Mouse (Mus musculus): ENCODE results near the gene Cmbl. TPM values are rescaled to one million over a fixed set of nuclear protein-coding genes. Genes with fewer than 3 reads are reported as not detected.
"Not testable (repeated sequence)": the region's sequence is repeated elsewhere in the genome, so short reads cannot be mapped to it uniquely, and the experiment has no call there.

The Cmbl gene
- polyA plus RNA-seq, 1 experiment from 2014 or later: 12.4 TPM

DNA sequence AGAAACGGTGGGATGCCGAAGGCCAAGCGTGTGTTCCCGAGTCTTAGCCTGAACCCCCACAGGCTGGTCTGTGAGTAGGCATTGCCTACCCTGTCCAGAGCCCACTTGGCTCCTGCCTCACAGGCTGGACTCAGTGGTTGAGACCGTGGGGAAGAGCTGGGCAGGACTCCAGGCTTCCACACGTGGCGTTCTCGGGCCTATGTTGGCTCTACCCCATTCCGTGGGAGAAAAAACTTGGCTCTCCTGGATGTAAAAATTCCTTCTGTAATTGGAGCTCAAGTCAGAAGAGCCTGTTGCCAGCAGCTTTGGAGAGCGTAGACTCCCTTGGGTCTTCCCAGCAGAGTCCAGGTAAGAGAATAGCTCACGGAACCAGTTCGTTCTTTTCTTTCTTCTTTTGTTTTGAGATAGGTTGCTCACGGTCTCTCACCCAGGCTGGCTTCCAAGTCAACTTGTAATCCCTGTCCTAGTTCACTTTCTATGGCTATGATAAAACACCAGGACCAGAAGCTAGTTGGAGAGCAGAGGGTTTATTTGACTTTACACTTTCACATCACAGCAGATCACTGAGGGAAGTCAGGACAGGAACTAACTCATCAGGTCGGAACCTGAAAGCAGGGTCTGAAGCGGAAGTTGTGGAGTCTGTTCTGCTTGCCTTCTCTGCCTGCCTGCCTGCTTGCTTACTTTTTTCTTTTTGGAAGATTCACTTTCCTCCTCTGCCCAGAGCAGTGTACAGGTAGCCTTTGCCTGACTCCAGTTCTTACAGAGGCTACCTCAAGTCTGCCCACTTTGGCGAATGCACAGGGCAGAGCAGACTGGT, 6.9 kb downstream of the Cmbl start:
- no peaks in the 10 kb centered on the region for H3K9me3 ChIP-seq (ENCODE audit: control insufficient read depth, low read length)
- no peak overlapping the region for H3K4me3 ChIP-seq (ENCODE audit: control insufficient read depth in 1 of 2, insufficient read depth in 1 of 2, low read depth in 1 of 2, low read length in 2 of 2)
- no peaks in the 10 kb centered on the region for H3K36me3 ChIP-seq (ENCODE audit: control insufficient read depth, insufficient read depth, low read length)
- WGBS: 78% methylated on average over 16 of the region's 16 CpGs
- H3K9ac ChIP-seq (ENCODE audit: low read length): no peak overlapping the region
- ATAC-seq (ENCODE audit: insufficient number of reproducible peaks, insufficient read depth, low FRiP score, low read depth): no peak
- H3K27me3 ChIP-seq (ENCODE audit: control insufficient read depth, insufficient read depth, low read length): no peaks in the 10 kb centered on the region
- H3K4me2 ChIP-seq (ENCODE audit: low read length): no peak overlapping the region
- peaks cover 14 to 17% of the 10 kb centered on the region in 2 experiments for H3K4me1 ChIP-seq (ENCODE audit: control insufficient read depth in 2 of 2, insufficient read depth in 2 of 2, low read length in 2 of 2)
- H3K27ac ChIP-seq (replicated peaks in 1 of 2; ENCODE audit: control insufficient read depth in 1 of 2, insufficient read depth in 1 of 2, low read depth in 2 of 2, low read length in 2 of 2): no peak overlapping the region

DNA sequence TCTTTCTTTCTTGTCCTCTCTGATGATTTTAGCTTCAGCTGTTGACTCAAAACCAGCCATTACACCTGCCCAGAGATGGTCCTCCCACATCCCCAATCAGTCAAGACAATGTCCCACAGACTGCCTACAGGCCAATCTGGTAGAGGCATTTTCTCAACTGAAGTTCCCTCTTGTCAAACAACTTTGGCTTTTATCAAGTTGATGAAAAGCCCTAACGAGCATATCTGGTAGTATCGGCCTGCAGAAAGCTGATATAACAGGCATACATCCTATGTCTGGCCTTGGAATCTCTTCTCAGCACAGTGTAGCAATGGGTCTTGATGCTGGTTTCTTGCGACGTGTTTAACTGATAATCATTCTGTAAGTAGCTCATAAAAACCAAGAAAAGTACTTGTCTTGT, 8.1 kb downstream of the Cmbl start:
- no peak overlapping the region for H3K9ac ChIP-seq (ENCODE audit: low read length)
- H3K36me3 ChIP-seq (ENCODE audit: control insufficient read depth, insufficient read depth, low read length): no peaks in the 10 kb centered on the region
- H3K4me3 ChIP-seq (ENCODE audit: control insufficient read depth in 1 of 2, insufficient read depth in 1 of 2, low read depth in 1 of 2, low read length in 2 of 2): no peak overlapping the region
- H3K9me3 ChIP-seq (ENCODE audit: control insufficient read depth, low read length): no peaks in the 10 kb centered on the region
- no peak for ATAC-seq (ENCODE audit: insufficient number of reproducible peaks, insufficient read depth, low FRiP score, low read depth)
- H3K4me1 ChIP-seq (ENCODE audit: control insufficient read depth in 2 of 2, insufficient read depth in 2 of 2, low read length in 2 of 2): peaks cover 12 to 13% of the 10 kb centered on the region in 2 experiments
- H3K4me2 ChIP-seq (ENCODE audit: low read length): no peak overlapping the region
- WGBS: 49% methylated on average over 4 of the region's 4 CpGs
- H3K27me3 ChIP-seq (ENCODE audit: control insufficient read depth, insufficient read depth, low read length): no peaks in the 10 kb centered on the region
- no peak overlapping the region for H3K27ac ChIP-seq (replicated peaks in 1 of 2; ENCODE audit: control insufficient read depth in 1 of 2, insufficient read depth in 1 of 2, low read depth in 2 of 2, low read length in 2 of 2)

DNA sequence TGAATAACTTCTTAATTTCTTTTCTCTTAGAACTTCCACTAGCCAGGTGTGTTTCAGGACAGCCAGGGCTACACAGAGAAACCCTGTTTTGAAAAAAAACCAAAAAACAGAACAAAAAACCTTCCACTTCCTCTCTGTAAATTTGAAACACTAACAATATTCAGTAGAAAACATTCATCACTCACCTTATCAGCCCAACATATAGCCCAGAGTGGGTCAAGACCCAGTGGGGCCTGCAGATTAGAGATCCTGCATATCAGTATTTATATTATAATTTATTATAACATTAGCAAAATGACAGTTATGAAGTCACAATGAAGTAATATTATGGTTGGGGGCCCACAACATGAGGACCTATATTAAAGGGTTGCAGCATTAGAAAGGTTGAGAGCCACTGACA, 8.5 kb downstream of the Cmbl start:
- H3K9me3 ChIP-seq (ENCODE audit: control insufficient read depth, low read length): no peaks in the 10 kb centered on the region
- no peak overlapping the region for H3K4me2 ChIP-seq (ENCODE audit: low read length)
- H3K4me1 ChIP-seq (ENCODE audit: control insufficient read depth in 2 of 2, insufficient read depth in 2 of 2, low read length in 2 of 2): peaks cover 7 to 9% of the 10 kb centered on the region in 2 experiments
- no peaks in the 10 kb centered on the region for H3K36me3 ChIP-seq (ENCODE audit: control insufficient read depth, insufficient read depth, low read length)
- no peak for ATAC-seq (ENCODE audit: insufficient number of reproducible peaks, insufficient read depth, low FRiP score, low read depth)
- no peak overlapping the region for H3K4me3 ChIP-seq (ENCODE audit: control insufficient read depth in 1 of 2, insufficient read depth in 1 of 2, low read depth in 1 of 2, low read length in 2 of 2)
- no peaks in the 10 kb centered on the region for H3K27me3 ChIP-seq (ENCODE audit: control insufficient read depth, insufficient read depth, low read length)
- H3K27ac ChIP-seq (replicated peaks in 1 of 2; ENCODE audit: control insufficient read depth in 1 of 2, insufficient read depth in 1 of 2, low read depth in 2 of 2, low read length in 2 of 2): no peak overlapping the region
- no peak overlapping the region for H3K9ac ChIP-seq (ENCODE audit: low read length)

DNA sequence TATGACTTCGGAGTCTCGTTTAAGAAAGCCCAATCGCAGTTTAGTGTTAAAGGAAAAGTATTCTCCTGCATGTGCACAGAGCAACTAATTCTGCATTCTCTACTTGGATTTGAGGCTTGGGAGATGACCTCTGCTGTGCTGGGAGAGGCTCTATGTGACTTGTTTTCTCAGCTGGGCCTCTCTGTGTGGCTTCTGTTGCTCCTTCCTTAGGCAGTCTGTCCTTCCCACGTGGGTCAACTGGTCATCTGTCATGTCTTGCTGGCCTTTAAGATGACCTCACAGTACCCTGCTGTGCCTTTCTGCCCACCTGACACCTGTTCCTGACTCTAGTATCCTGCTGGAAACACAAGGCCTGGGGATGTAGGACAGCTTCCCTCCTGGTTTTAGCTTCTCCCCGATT, 10.9 kb downstream of the Cmbl start:
- Histone ChIP-seq H3K36me3 (ENCODE audit: control insufficient read depth, insufficient read depth, low read length) (no peaks in the 10 kb centered on the region), H3K27ac (replicated peaks in 1 of 2; ENCODE audit: control insufficient read depth in 1 of 2, insufficient read depth in 1 of 2, low read depth in 2 of 2, low read length in 2 of 2) (no peak overlapping the region), H3K27me3 (ENCODE audit: control insufficient read depth, insufficient read depth, low read length) (no peaks in the 10 kb centered on the region), H3K9ac (ENCODE audit: low read length) (no peak overlapping the region), H3K4me1 (ENCODE audit: control insufficient read depth in 2 of 2, insufficient read depth in 2 of 2, low read length in 2 of 2) (no peaks in the 10 kb centered on the region; a peak in 1 of 4 replicates), H3K9me3 (ENCODE audit: control insufficient read depth, low read length) (no peaks in the 10 kb centered on the region), H3K4me3 (ENCODE audit: control insufficient read depth in 1 of 2, insufficient read depth in 1 of 2, low read depth in 1 of 2, low read length in 2 of 2) (no peak overlapping the region), H3K4me2 (ENCODE audit: low read length) (no peak overlapping the region)
- 70% methylated on average over 5 of the region's 5 CpGs for WGBS
- no peak for ATAC-seq (ENCODE audit: insufficient number of reproducible peaks, insufficient read depth, low FRiP score, low read depth)

DNA sequence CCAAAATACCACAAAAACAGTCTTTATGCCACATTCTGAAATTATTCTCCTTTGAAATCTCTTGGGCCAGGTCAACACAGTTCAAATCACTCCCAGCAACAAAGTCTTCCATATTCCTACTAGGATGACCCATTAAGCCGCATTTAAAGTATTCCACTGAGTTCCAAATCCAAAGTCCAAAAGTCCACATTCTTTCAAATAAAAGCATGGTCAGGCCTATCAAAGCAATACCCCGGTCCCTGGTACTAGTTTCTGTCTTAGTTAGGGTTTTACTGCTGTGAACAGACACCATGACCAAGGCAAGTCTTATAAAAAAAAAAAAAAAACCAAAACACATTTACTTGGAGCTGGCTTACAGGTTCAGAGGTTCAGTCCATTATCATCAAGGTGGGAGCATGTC, 15.9 kb downstream of the Cmbl start:
- H3K36me3 ChIP-seq (ENCODE audit: control insufficient read depth, insufficient read depth, low read length); H3K4me1 ChIP-seq (ENCODE audit: control insufficient read depth in 2 of 2, insufficient read depth in 2 of 2, low read length in 2 of 2); H3K9me3 ChIP-seq (ENCODE audit: control insufficient read depth, low read length); H3K4me3 ChIP-seq (ENCODE audit: control insufficient read depth in 1 of 2, insufficient read depth in 1 of 2, low read depth in 1 of 2, low read length in 2 of 2); H3K27me3 ChIP-seq (ENCODE audit: control insufficient read depth, insufficient read depth, low read length); ATAC-seq (ENCODE audit: insufficient number of reproducible peaks, insufficient read depth, low FRiP score, low read depth); H3K27ac ChIP-seq (replicated peaks in 1 of 2; ENCODE audit: control insufficient read depth in 1 of 2, insufficient read depth in 1 of 2, low read depth in 2 of 2, low read length in 2 of 2); H3K4me2 ChIP-seq (ENCODE audit: low read length); H3K9ac ChIP-seq (ENCODE audit: low read length): not testable (repeated sequence)
- 89% methylated on average over 2 of the region's 2 CpGs for whole genome bisulfite sequencing

DNA sequence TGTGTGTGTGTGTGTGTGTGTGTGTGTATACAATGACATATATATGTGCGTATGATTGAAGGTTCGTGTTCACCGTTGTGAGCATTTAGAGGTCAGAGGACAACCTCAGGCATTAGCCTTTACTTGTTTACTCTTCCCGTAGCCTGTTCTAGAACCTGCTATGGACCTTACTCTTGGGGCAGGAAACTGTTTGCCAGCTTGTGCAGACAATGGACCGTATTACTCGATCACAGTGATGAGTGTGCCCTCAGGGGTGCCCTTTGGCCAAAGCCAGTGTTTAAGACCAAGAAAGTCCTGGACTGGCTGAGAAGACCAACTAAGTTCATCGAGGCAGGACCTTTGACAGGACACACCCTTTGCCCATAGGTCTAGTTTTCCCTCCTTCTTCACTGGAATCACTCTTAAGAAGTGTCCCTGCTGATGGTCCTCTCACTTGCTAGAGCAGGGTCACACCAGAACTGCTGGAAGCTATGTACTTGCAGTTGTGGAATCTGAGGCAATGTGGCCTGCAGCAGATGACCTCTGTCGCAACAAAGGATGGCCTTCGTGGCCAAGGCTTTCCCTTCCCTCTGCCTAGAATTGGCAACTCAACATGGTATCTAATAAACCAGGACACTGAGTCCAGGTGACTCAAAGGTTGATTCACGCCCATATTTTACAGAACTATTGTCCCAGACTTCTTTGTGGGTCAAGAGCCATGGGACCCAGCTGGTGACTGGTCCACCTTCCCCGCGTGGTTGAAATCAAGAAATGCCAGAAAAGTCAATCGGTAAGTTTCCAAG, 18.3 kb downstream of the Cmbl start:
- H3K4me3 ChIP-seq (ENCODE audit: control insufficient read depth in 1 of 2, insufficient read depth in 1 of 2, low read depth in 1 of 2, low read length in 2 of 2): no peak overlapping the region
- no peak overlapping the region for H3K9ac ChIP-seq (ENCODE audit: low read length)
- 86% methylated on average over 13 of the region's 13 CpGs for WGBS
- no peaks in the 10 kb centered on the region for H3K36me3 ChIP-seq (ENCODE audit: control insufficient read depth, insufficient read depth, low read length)
- peaks cover 3 to 9% of the 10 kb centered on the region in 2 experiments; a peak in 2 of 4 replicates for H3K4me1 ChIP-seq (ENCODE audit: control insufficient read depth in 2 of 2, insufficient read depth in 2 of 2, low read length in 2 of 2)
- no peak overlapping the region for H3K27ac ChIP-seq (replicated peaks in 1 of 2; ENCODE audit: control insufficient read depth in 1 of 2, insufficient read depth in 1 of 2, low read depth in 2 of 2, low read length in 2 of 2)
- H3K4me2 ChIP-seq (ENCODE audit: low read length): no peak overlapping the region
- H3K27me3 ChIP-seq (ENCODE audit: control insufficient read depth, insufficient read depth, low read length): no peaks in the 10 kb centered on the region
- no peaks in the 10 kb centered on the region for H3K9me3 ChIP-seq (ENCODE audit: control insufficient read depth, low read length)
- no peak for ATAC-seq (ENCODE audit: insufficient number of reproducible peaks, insufficient read depth, low FRiP score, low read depth)

DNA sequence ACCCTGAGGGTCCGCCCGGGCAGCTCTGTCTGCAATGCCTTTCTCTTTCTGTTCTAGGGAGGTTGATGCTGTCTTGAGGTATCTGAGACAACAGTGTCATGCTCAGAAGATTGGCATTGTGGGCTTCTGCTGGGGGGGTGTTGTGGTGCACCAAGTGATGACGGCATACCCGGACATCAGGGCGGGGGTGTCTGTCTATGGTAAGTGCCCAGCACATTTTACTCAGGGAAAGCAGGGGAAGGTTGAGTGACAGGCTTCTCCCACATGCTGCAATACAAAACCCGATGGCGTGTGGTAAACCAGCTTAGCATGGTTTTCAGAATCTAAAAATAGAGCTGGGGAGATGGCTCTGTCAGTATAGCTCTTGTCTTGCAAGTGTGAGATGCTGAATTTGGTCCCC, 20.0 kb downstream of the Cmbl start:
- WGBS: 43% methylated on average over 7 of the region's 7 CpGs
- Histone ChIP-seq H3K27ac (replicated peaks in 1 of 2; ENCODE audit: control insufficient read depth in 1 of 2, insufficient read depth in 1 of 2, low read depth in 2 of 2, low read length in 2 of 2) (no peak overlapping the region), H3K4me2 (ENCODE audit: low read length) (no peak overlapping the region)

More for the DNA sequence above, 20.0 kb downstream of the Cmbl start:
- Histone ChIP-seq H3K36me3 (ENCODE audit: control insufficient read depth, insufficient read depth, low read length) (peaks cover 11% of the 10 kb centered on the region), H3K4me1 (ENCODE audit: control insufficient read depth in 2 of 2, insufficient read depth in 2 of 2, low read length in 2 of 2) (peaks cover 6 to 15% of the 10 kb centered on the region in 2 experiments), H3K9me3 (ENCODE audit: control insufficient read depth, low read length) (no peaks in the 10 kb centered on the region), H3K27me3 (ENCODE audit: control insufficient read depth, insufficient read depth, low read length) (no peaks in the 10 kb centered on the region), H3K9ac (ENCODE audit: low read length) (no peak overlapping the region), H3K4me3 (ENCODE audit: control insufficient read depth in 1 of 2, insufficient read depth in 1 of 2, low read depth in 1 of 2, low read length in 2 of 2) (no peak overlapping the region)
- no peak for ATAC-seq (ENCODE audit: insufficient number of reproducible peaks, insufficient read depth, low FRiP score, low read depth)
